ENCODE assay signal across 11 mouse cellular contexts in the genomic region with DNA sequence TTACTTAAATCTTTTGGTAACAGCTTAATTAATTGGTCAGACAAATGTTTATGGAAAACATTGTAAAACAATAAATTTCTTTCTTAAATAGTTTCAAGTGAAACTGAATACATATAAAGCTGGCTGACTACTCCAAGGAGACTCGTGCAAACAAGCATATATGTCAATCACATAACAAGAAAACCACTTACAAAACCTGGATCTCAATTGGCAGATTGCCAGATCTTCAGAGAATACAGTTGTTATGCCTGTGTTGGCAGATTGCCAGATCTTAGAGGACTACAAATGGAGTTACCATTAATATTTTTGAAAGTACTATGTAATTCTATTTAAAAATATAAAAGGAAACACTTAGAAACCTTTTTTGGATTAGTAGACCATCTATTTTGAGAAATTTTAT.
A peak's percentile ranks its signal among the peaks of the same experiment; 100 is the strongest.
DNase-seq lines count a peak whose midpoint lies in the region; ATAC-seq lines count a peak whose summit lies in the region.
"Had no signal": no experiment of that assay in that cellular context is flagged by ENCODE, and none has a peak within 500 bp of the region (broad histone marks: within the 10 kb centered on the region; RNA-seq: fewer than 3 reads in every experiment).

No protein-coding gene starts in this region.

- H3K9me3 ChIP-seq in hindbrain, embryonic 11.5 days (ENCODE audit: control insufficient read depth, low read length): no peaks in the 10 kb centered on the region
- no peaks in the 10 kb centered on the region for H3K9me3 ChIP-seq in hindbrain, embryonic 10.5 days
- H3K9me3 ChIP-seq in forebrain, embryonic 12.5 days: no peaks in the 10 kb centered on the region
- no peaks in the 10 kb centered on the region for H3K9me3 ChIP-seq in midbrain, embryonic 12.5 days
- H3K9me3 ChIP-seq in intestine, embryonic 16.5 days (ENCODE audit: control insufficient read depth, low read length): no peaks in the 10 kb centered on the region
- H3K9me3 ChIP-seq: heart, embryonic 13.5 days had no signal

- no peak overlapping the region for H3K9ac ChIP-seq in hindbrain, embryonic 11.5 days (ENCODE audit: low read depth, low read length)
- no peak overlapping the region for H3K9ac ChIP-seq in forebrain, embryonic 12.5 days
- H3K9ac ChIP-seq in midbrain, embryonic 12.5 days (replicated peaks): no peak overlapping the region
- H3K9ac ChIP-seq in intestine, embryonic 16.5 days (ENCODE audit: low read depth, low read length): no peak overlapping the region
- H3K9ac ChIP-seq: heart, embryonic 13.5 days had no signal

- no peaks in the 10 kb centered on the region for H3K27me3 ChIP-seq in hindbrain, embryonic 11.5 days (ENCODE audit: control insufficient read depth, insufficient read depth, low read length)
- no peaks in the 10 kb centered on the region for H3K27me3 ChIP-seq in hindbrain, embryonic 10.5 days (ENCODE audit: insufficient read depth, poor library complexity, severe bottlenecking)
- H3K27me3 ChIP-seq in forebrain, embryonic 12.5 days: no peaks in the 10 kb centered on the region
- H3K27me3 ChIP-seq in midbrain, embryonic 12.5 days: no peaks in the 10 kb centered on the region
- no peaks in the 10 kb centered on the region for H3K27me3 ChIP-seq in intestine, embryonic 16.5 days (replicated peaks; ENCODE audit: control insufficient read depth, insufficient read depth, low read length)
- H3K27me3 ChIP-seq: heart, embryonic 13.5 days had no signal

- DNase-seq in hindbrain, embryonic 11.5 days (ENCODE audit: low spot score): peak; percentile 39
- no peak for DNase-seq in hindbrain, embryonic 10.5 days (ENCODE audit: low spot score)
- peak; percentile 78 for DNase-seq in MN1 (ENCODE audit: low spot score)
- no peak for DNase-seq in kidney, adult 9 months
- DNase-seq in layer of hippocampus, postnatal 25 days (ENCODE audit: extremely low spot score in 1 of 2, low spot score in 1 of 2): no peak
- DNase-seq: gastrocnemius, adult 2 months had no signal

- no peaks in the 10 kb centered on the region for H3K4me1 ChIP-seq in hindbrain, embryonic 11.5 days (replicated peaks; ENCODE audit: control insufficient read depth, insufficient read depth, low read length)
- H3K4me1 ChIP-seq in hindbrain, embryonic 10.5 days (replicated peaks): no peaks in the 10 kb centered on the region
- H3K4me1 ChIP-seq in forebrain, embryonic 12.5 days: no peaks in the 10 kb centered on the region
- no peaks in the 10 kb centered on the region for H3K4me1 ChIP-seq in midbrain, embryonic 12.5 days
- no peaks in the 10 kb centered on the region for H3K4me1 ChIP-seq in intestine, embryonic 16.5 days (ENCODE audit: control insufficient read depth, insufficient read depth, low read length)
- H3K4me1 ChIP-seq: heart, embryonic 13.5 days had no signal

- H3K27ac ChIP-seq in hindbrain, embryonic 11.5 days (ENCODE audit: low read depth, low read length): no peak overlapping the region
- H3K27ac ChIP-seq in hindbrain, embryonic 10.5 days: no peak overlapping the region
- no peak overlapping the region for H3K27ac ChIP-seq in forebrain, embryonic 12.5 days
- H3K27ac ChIP-seq in midbrain, embryonic 12.5 days (replicated peaks): no peak overlapping the region
- H3K27ac ChIP-seq in intestine, embryonic 16.5 days (ENCODE audit: low read length): no peak overlapping the region
- H3K27ac ChIP-seq: gastrocnemius, adult 2 months; heart, embryonic 13.5 days had no signal

- ATAC-seq in hindbrain, embryonic 11.5 days (ENCODE audit: low FRiP score): peak; percentile 56
- ATAC-seq in forebrain, embryonic 12.5 days (ENCODE audit: low FRiP score): peak; percentile 90
- peak; percentile 86; the same call in 1 of the 2 replicates for ATAC-seq in midbrain, embryonic 12.5 days (ENCODE audit: low FRiP score, low read depth)
- no peak for ATAC-seq in intestine, embryonic 16.5 days
- ATAC-seq: intestine, postnatal 0 days had no signal

- H3K36me3 ChIP-seq in hindbrain, embryonic 11.5 days (ENCODE audit: control insufficient read depth, insufficient read depth, low read length): no peaks in the 10 kb centered on the region
- no peaks in the 10 kb centered on the region for H3K36me3 ChIP-seq in hindbrain, embryonic 10.5 days
- no peaks in the 10 kb centered on the region for H3K36me3 ChIP-seq in forebrain, embryonic 12.5 days (replicated peaks)
- H3K36me3 ChIP-seq in midbrain, embryonic 12.5 days: no peaks in the 10 kb centered on the region
- H3K36me3 ChIP-seq in intestine, embryonic 16.5 days (ENCODE audit: control insufficient read depth, insufficient read depth, low read length): no peaks in the 10 kb centered on the region
- H3K36me3 ChIP-seq: heart, embryonic 13.5 days had no signal

- 33% methylated on average over 1 of the region's 1 CpGs for WGBS in hindbrain, embryonic 11.5 days
- 37% methylated on average over 1 of the region's 1 CpGs for WGBS in hindbrain, embryonic 10.5 days
- 7% methylated on average over 1 of the region's 1 CpGs for WGBS in forebrain, embryonic 12.5 days
- 27% methylated on average over 1 of the region's 1 CpGs for WGBS in midbrain, embryonic 12.5 days
- WGBS in intestine, embryonic 16.5 days: 19% methylated on average over 1 of the region's 1 CpGs

- no peak overlapping the region for H3K4me3 ChIP-seq in hindbrain, embryonic 11.5 days (ENCODE audit: low read depth, low read length)
- no peak overlapping the region for H3K4me3 ChIP-seq in hindbrain, embryonic 10.5 days
- H3K4me3 ChIP-seq in forebrain, embryonic 12.5 days (replicated peaks): no peak overlapping the region
- no peak overlapping the region for H3K4me3 ChIP-seq in midbrain, embryonic 12.5 days
- no peak overlapping the region for H3K4me3 ChIP-seq in intestine, embryonic 16.5 days (ENCODE audit: low read length)
- H3K4me3 ChIP-seq: gastrocnemius, adult 2 months; heart, embryonic 13.5 days had no signal

- no peak overlapping the region for H3K4me2 ChIP-seq in hindbrain, embryonic 11.5 days (replicated peaks; ENCODE audit: low read depth, low read length)
- H3K4me2 ChIP-seq in forebrain, embryonic 12.5 days: no peak overlapping the region
- no peak overlapping the region for H3K4me2 ChIP-seq in midbrain, embryonic 12.5 days (replicated peaks)
- H3K4me2 ChIP-seq in intestine, embryonic 16.5 days (ENCODE audit: low read depth, low read length): no peak overlapping the region
- H3K4me2 ChIP-seq: heart, embryonic 13.5 days had no signal

Comparison
In these comparisons a context has a peak if more than half of its experiments do, and no peak if none do; other contexts are left out.
1. DNase-seq: peak in hindbrain, embryonic 11.5 days (single experiment) and MN1 (single experiment); none in hindbrain, embryonic 10.5 days (single experiment), kidney, adult 9 months (single experiment) and layer of hippocampus, postnatal 25 days (0 of 2).